Comparison of ENCODE assay signal across 19 mouse cellular contexts in genomic region chr4:131818926-131819325, GRCm38 (mm10). TPM values are rescaled to one million over a fixed set of nuclear protein-coding genes. Genes with fewer than 3 reads are reported as not detected.
"Had no signal": no experiment of that assay in that cellular context is flagged by ENCODE, and none has a peak within 500 bp of the region (broad histone marks: within the 10 kb centered on the region; RNA-seq: fewer than 3 reads in every experiment).

No protein-coding gene starts in this region.

- H3K9me3 ChIP-seq: limb, embryonic 12.5 days; liver, embryonic 12.5 days; liver, embryonic 15.5 days; lung, embryonic 15.5 days; megakaryocyte, embryonic 14.5 days; midbrain, embryonic 10.5 days; midbrain, embryonic 13.5 days had no signal

- DNase-seq: layer of hippocampus, postnatal 36 days; liver; lung, adult 18-20 months; lung, postnatal 10 days; lung, postnatal 36 days; thymus, adult 18-20 months; thymus, postnatal 36 days had no signal

- H3K4me2 ChIP-seq: limb, embryonic 12.5 days; liver, embryonic 12.5 days; liver, embryonic 15.5 days; lung, embryonic 15.5 days; midbrain, embryonic 13.5 days had no signal

- H3K9ac ChIP-seq: limb, embryonic 12.5 days; liver, embryonic 12.5 days; liver, embryonic 15.5 days; lung, embryonic 15.5 days; midbrain, embryonic 13.5 days had no signal

- H3K27ac ChIP-seq: kidney, postnatal 0 days; left cerebral cortex, adult 2 months; limb, embryonic 12.5 days; liver, embryonic 12.5 days; liver, embryonic 15.5 days; lung, embryonic 15.5 days; midbrain, embryonic 10.5 days; midbrain, embryonic 13.5 days had no signal

- H3K4me1 ChIP-seq: megakaryocyte, embryonic 14.5 days had no signal

- ATAC-seq: liver, embryonic 12.5 days; midbrain, embryonic 13.5 days; midbrain, embryonic 16.5 days had no signal

- H3K4me3 ChIP-seq: left cerebral cortex, adult 2 months; limb, embryonic 12.5 days; liver, embryonic 12.5 days; liver, embryonic 15.5 days; lung, embryonic 15.5 days; megakaryocyte, embryonic 14.5 days; midbrain, embryonic 10.5 days; midbrain, embryonic 13.5 days; myocyte had no signal

- H3K36me3 ChIP-seq: limb, embryonic 12.5 days; liver, embryonic 12.5 days; liver, embryonic 15.5 days; lung, embryonic 15.5 days; midbrain, embryonic 13.5 days had no signal

- H3K27me3 ChIP-seq: limb, embryonic 12.5 days; lung, embryonic 15.5 days had no signal

RNA-seq across cellular contexts. Expression of gene Ptpru, which starts 19.2 kb away (rescaled TPM):
- total RNA-seq: monocyte, adult 5-6 weeks had no signal
